Mouse (Mus musculus) heart, adult 8-10 months (tissue): ENCODE results near the gene Cmtm7. TPM values are rescaled to one million over a fixed set of nuclear protein-coding genes. Genes with fewer than 3 reads are reported as not detected.
A peak's percentile ranks its signal among the peaks of the same experiment; 100 is the strongest.

Source experiments
- DNase-seq: peaks from one replicate; pipeline ENCODE4 v3.0.0; 2022; ENCODE audit warnings: low spot score
- total RNA-seq, 4 experiments: library from RNA; stranded (reverse); gene quantifications; 2 replicates each; pipeline ENCODE4 v1.2.4; 2022

Cmtm7 gene
- total RNA-seq, 4 experiments from 2014 or later = 10.5 to 16.6 (median 12.6) TPM

- no peak for DNase-seq
These were observed 14.6 kb downstream of the Cmtm7 start for GRCm38 (mm10) chr9:114767030-114767429.

- DNase-seq = no peak
These were observed 18.3 kb downstream of the Cmtm7 start for GRCm38 (mm10) chr9:114763341-114763740.

- DNase-seq = no peak
These were observed 19.8 kb downstream of the Cmtm7 start for GRCm38 (mm10) chr9:114761848-114762247.

- no peak for DNase-seq
These were observed 21.3 kb downstream of the Cmtm7 start for GRCm38 (mm10) chr9:114760353-114760752.

GRCm38 (mm10) chr9:114759886-114760285, 21.8 kb downstream of the Cmtm7 start:
- no peak for DNase-seq

GRCm38 (mm10) chr9:114758801-114759200, 22.9 kb downstream of the Cmtm7 start:
- DNase-seq = no peak

- DNase-seq = no peak
These were observed 23.4 kb downstream of the Cmtm7 start for GRCm38 (mm10) chr9:114758272-114758671.

GRCm38 (mm10) chr9:114752863-114753484, 28.7 kb downstream of the Cmtm7 start:
- DNase-seq = peak; percentile 94

- no peak for DNase-seq
These were observed 29.3 kb downstream of the Cmtm7 start for GRCm38 (mm10) chr9:114752311-114752710.

GRCm38 (mm10) chr9:114751582-114751981, 30.1 kb downstream of the Cmtm7 start:
- no peak for DNase-seq

- DNase-seq = no peak
These were observed 34.2 kb downstream of the Cmtm7 start for GRCm38 (mm10) chr9:114747466-114747865.

- DNase-seq = no peak
These were observed 34.6 kb downstream of the Cmtm7 start for GRCm38 (mm10) chr9:114747012-114747411.

- DNase-seq = no peak
These were observed 36.0 kb downstream of the Cmtm7 start for GRCm38 (mm10) chr9:114745654-114746053.

GRCm38 (mm10) chr9:114745163-114745562, 36.5 kb downstream of the Cmtm7 start:
- no peak for DNase-seq

- DNase-seq = peak; percentile 42
These were observed 38.9 kb downstream of the Cmtm7 start for GRCm38 (mm10) chr9:114742731-114743130.

- DNase-seq = no peak
These were observed 41.3 kb downstream of the Cmtm7 start for GRCm38 (mm10) chr9:114740336-114740735.

GRCm38 (mm10) chr9:114736442-114736841, 45.2 kb downstream of the Cmtm7 start:
- DNase-seq = peak; percentile 47

- DNase-seq = no peak
These were observed 48.4 kb downstream of the Cmtm7 start for GRCm38 (mm10) chr9:114733238-114733637.

GRCm38 (mm10) chr9:114731871-114732682, 49.6 kb downstream of the Cmtm7 start:
- DNase-seq = no peak

GRCm38 (mm10) chr9:114731011-114731755, 50.5 kb downstream of the Cmtm7 start, which contains the start of gene Cmtm6:
Cmtm6 (plus strand) TSS chr9:114731116.
- peak; percentile 98 for DNase-seq

- no peak for DNase-seq
These were observed 51.5 kb downstream of the Cmtm7 start for GRCm38 (mm10) chr9:114729911-114730805.
